Mouse (Mus musculus): ENCODE measurements at regions not wholly inside any gene's neighbourhood (a gene's known extent, or its start where the extent isn't known, plus 50 kb on each side); places are given as distances from the start of the nearest gene placed in this dataset.
A peak's percentile ranks its signal among the peaks of the same experiment; 100 is the strongest.

DNA sequence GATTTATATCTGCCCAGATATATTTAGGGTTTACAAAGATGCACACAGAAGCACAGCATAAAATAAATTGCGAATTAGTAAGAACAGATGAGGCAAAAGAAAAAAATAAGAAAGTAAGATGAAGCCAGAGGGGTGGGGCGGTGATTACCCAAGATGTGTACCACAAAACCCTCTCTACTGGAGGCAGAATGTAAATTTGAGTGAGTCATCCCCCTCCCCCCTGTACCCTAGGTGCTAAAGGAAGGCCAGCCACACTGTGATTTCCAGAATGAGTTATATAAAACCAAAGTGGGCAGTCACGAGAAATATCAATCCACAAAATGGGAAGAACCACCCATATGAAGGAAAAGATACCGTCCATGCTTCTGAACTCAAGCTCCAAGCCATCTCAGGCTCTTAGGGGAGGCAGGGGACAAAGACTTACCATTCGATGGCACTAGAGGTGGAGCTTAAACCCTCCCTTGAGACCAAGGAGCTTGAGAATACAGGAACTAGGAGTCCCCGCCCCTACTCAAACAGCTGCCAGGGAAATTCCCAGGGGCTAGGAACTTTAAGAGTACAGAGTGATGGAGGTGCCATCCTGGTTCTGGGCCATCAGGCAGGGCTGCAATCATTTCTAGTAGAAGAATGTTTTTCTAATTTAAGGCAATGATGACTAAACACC, 383.8 kb downstream of the Bcor start:
- no peak for DNase-seq (ENCODE audit: low spot score in 2 of 2)

DNA sequence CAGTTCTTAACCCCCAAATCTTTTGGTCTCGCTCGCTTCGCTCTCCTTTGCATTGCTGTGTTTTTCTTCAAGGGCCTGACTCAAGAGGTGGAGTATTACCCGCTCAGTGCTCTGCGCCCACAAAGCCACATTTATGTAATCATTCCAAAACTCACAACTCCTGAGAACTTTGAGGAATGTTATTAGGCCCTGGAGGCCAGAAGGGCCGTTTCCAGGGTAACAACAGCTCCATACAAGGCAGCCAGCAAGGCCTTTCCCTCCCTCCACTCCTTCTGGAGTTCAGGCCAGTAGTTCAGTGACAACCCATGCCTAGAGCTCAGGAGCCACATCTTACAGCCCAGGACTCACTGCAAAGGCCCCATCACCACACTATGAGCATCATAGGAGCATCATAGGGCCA, 365.1 kb downstream of the Bcor start:
- no peak for DNase-seq (ENCODE audit: low spot score in 2 of 2)

DNA sequence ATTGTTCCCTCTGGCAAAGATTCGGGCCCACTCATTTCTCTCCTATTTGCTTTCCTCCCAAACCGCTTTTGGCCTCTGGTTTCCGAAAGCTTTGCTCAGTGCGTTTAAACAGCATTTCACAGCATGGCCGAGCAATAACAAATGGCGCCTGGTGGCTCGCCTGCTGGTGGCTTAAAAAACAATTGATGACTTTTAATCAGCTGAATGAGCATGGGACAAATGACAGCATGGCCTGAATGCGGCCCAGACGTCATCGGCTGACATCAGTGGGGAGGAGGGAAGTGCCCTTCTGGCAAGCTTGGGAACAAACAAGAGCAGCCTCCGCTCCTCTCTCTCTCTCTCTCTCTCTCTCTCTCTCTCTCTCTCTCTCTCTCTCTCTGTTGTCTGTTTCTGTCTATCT, 362.3 kb downstream of the Bcor start:
- DNase-seq (ENCODE audit: low spot score in 2 of 2), result no peak

DNA sequence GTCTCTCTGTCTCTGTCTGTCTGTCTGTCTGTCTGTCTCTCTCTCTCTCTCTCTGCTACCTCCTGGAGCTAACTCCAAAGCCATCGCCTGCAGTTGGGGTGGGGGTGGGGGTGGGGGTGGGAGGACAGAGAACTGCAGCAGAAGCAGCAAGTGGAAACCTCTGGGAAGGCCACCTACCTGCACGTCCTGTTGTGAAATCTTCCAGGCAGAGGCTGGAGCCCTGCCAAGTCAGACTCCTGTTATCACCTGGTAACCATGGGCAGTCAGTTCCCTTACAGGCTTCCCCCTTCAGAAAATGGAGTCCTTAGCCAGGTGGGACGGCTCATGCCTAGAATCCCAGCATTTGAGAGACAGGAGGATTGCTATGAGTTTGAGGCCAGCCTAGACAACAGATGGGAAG, 361.8 kb downstream of the Bcor start:
- no peak for DNase-seq (ENCODE audit: low spot score in 2 of 2)

DNA sequence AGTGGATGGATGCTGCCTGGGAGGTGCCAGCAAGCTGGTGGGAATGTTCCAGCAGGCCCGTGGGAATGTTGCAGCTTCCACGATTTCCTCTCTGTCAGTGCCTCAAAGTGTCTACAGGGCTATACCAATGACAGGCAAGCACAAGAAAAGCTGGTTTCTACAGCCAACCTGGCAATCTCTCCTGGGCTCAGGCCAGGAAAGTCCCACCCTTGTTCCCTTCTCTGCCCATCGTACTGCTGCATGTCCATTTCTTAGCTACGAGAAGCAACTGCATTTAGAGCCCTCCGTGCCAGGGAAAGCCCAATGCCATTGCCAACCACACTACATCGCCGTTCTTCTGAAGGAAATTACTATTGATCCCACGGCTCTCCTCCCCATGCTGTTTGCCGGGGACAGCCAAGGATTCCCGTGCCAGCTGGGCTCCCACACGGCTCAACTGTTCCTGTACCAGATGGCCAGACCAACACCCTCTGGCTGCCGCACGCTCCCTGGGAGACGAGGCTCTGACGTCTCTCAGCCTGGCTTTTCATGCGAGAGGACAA, 359.7 kb downstream of the Bcor start:
- no peak for DNase-seq (ENCODE audit: low spot score in 2 of 2)

DNA sequence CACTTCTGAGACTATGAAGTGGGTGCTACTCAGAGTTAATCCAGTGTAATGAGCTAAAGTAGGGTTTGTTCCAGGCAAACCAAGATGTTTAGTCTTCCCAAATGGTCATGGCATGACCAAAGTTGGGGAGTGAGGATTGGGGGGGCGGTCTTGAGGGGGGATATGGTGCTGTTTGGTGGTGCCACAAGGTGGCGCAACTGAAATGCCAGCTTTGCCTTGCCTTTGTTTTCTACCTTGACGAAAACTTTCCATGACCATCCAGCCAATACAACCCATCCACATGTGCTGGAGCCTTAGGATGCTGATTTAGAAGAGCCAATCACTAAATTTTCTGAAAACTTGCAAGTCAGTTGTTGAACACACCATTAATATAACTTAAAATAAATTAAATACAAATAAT, 358.9 kb downstream of the Bcor start:
- DNase-seq (ENCODE audit: low spot score in 2 of 2), result no peak

DNA sequence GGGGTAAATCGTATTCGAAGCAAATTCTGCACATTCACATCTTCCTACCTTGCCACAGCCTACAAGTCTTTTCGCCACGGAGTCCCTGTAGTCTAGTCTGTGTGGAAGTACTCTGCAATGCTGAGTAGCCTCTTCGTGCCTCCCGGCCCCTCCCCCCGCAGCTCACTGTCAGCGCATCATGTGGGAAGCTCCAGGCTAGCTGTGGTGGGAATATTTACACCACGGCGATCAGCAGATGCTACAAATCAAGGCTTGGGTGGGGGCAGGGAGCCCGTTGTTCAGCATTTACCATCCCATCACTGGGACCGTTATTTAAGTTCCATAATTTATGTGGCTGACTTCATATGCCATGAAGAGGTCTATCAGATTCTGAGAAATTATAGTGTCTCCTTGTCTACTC, 358.5 kb downstream of the Bcor start:
- DNase-seq (ENCODE audit: low spot score in 2 of 2), result no peak

DNA sequence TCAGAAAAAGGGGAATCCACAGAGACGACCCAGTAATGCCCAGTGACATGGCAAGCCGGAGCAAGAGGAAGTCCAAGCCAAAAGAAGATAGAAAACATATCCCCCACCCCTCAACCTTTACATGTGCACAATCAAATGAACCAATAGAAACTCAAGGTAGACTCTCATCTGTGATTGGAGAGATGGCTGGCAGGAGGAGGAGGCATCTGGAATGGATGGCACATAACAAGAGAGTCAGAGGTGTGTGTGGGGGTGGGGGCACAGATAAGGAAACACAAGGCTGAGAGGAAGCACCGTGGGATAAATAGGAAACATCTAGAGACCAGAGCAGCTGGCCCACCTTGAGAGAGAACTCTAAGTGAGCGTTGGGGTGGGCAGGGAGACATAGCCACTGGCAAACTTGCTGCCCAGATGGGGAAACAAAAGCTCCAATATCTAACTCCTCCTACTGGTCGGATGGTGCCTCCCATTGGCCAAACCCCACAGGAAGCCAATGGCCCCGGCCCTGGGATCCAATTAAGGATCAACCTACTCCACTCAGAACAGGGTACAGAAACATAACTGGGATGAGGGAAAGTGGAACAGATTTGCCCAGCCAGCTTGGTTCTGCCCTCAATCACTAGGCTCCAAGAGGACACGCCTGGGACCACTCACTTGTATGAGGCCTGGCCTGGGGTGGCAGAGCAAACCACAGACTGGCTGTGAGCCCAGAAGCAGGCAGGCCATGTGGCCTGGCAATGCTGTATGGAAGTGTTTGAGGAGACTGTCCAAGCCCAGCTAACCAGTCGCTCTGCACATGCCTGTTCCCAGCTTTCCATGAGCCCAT, 357.9 kb downstream of the Bcor start:
- DNase-seq (ENCODE audit: low spot score in 2 of 2), result peak in 1 of 2 experiments; percentile 23

DNA sequence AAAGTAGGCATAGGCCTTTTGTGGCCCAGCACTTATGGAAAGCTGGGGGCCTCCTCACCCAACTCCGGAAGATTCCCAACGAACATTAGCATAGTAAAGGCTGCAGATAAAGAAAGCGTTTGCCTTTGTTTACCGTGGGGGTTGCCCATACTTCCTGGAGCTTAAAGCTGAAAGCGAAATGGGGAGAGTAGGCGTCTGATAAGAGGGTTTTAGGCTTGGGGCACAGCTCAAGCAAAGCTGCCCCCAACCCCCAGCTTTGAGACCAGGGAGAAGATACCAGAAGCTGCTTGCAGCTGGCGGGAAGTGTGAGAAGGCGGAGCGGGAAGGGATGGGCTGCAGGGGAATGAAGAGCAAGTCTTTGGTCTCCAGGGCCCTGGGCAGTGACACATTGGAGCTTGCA, 356.9 kb downstream of the Bcor start:
- peak in 1 of 2 experiments; percentile 26 for DNase-seq (ENCODE audit: low spot score in 2 of 2)

DNA sequence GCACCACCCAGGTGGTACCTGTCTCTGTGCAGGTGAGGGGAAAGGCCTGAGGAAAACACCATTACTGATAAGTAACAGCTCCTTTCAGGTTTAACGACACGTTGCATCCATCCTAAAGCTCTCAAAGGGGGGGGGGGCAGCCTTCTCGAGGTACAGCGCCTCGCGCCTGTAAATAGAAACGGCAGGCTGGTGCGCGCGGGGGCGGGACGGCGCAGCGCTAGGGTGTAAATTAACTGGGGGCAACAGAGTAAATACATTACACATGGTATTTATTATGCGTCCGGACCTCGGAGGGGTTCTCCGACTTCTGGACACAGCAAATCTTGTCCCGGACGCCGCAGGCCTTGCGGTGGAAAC, 353.3 kb downstream of the Bcor start:
- no peak for DNase-seq (ENCODE audit: low spot score in 2 of 2)

DNA sequence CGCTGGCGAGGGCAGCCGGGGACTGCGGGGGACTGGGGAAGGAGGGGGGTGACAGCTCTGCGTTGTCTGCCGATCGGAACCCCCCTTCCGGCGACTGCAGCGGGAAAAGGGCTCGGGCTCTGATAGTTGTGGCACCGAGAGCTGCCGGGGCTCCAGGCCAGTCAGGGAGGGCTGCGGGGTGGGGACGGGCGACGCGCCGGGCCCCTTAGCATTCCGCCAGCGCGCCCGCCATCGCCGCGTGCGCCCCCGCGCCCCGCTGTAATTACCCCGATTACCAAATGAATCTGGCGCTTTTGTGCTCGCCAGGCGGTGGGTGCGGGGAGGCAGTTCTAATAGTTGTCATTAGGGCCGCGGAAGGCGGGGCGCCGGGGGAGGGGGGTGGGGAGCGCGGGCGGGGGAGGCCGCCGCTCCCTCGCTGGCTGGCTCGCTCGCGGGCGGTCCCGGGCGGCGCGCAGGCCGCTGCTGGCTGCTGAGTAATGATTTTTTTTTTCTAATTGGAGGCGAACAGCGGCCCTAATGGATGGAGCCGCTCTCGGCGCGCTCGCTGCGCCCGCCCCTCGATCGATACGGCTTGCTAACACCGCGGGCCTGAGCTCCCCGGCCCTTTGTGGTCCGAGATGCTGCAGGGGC, 352.8 kb downstream of the Bcor start:
- no peak for DNase-seq (ENCODE audit: low spot score in 2 of 2)

DNA sequence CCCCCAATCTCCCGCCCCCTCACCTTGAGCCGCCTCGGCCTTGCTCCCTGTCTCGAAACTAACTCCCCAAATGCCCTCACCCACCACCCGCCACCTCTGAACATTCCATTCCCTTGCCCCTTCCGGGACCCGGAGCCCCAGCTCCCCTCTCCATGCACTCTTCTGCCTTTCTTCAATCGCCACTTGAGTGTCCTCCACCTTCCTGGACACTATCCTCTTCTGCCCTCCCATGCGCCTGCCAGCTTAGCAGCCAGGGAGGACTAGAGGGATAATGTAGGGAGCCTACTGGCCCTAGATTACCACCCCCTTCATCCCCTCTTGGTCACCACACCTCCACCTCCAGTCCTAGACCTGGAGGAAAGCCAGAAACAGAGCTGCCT, 352.3 kb downstream of the Bcor start:
- no peak for DNase-seq (ENCODE audit: low spot score in 2 of 2)

DNA sequence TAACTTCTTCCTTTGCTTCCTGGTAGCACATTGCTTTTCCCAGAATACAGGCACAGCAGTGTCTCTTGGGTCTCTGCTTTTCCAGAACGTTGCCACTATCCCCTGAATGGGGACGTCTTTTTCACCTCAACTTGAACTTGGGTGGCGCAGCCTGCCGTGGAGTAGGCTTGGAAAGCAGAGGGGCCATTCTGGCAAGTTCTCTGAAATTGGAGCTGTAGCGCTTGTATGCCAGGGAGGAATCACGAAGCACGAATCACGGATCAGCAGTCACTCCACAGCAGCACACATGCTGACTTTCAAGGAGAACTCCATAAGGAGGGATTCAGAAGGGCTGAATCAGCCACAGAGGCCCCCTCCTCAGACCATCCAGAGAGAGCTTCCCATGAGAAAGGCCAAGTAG, 351.2 kb downstream of the Bcor start:
- DNase-seq (ENCODE audit: low spot score in 2 of 2), result no peak

DNA sequence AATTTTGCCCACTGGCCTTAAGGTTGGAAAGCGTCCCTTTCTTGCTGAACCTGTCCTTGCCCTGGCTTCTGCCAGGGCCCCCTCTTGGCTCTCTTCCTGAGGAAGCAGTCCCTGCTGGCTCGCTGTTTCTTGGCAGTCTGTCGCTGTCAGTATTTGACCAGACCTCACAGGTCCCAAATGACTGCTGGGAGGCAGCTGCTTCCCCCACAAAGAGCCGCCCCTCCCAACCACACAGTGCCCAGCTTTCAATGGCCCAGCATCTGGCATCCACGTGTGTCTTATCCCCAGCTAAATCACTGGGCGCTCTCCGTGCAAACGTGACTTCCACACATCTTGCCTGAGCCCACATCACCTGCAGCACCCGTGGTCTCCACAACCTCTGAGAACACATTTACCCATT, 345.3 kb downstream of the Bcor start:
- no peak for DNase-seq (ENCODE audit: low spot score in 2 of 2)

DNA sequence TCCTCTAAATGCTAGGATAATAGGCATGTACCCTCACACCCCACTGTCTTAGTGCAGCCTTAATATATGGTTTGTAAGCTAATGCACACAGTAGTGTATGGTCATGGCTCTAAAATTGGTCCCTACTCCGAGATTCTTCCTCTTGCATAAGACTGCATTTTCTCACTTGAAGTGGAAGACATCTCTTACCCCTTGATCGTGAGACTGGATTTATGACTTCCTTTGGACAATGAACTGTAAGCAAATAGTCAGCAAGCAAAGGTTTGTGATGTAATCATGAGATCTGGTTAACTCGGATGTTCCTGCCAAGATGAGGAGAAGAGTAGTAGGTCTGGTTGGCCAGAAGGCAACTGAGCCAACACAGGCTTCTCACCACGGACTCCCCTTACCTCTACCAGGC, 344.3 kb downstream of the Bcor start:
- DNase-seq (ENCODE audit: low spot score in 2 of 2), result no peak

DNA sequence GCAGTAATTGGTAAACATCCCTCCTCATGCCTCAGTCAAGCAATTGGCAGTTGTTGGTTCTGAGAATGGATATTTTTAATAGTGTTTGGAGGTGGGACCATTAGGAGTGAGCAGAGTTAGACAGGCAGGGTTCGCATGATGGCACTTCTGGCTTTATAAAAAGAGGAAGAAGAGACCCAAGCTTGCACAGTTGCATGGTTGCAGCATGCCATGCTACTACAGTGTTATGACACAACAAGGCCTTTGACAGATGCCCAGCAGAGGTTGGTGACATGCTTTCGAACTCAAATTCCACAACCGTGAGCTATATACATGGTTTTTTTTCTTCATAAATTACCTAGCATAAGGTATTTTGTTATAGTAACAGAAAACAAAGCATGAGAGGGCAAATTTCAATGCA, 341.5 kb downstream of the Bcor start:
- no peak for DNase-seq (ENCODE audit: low spot score in 2 of 2)

DNA sequence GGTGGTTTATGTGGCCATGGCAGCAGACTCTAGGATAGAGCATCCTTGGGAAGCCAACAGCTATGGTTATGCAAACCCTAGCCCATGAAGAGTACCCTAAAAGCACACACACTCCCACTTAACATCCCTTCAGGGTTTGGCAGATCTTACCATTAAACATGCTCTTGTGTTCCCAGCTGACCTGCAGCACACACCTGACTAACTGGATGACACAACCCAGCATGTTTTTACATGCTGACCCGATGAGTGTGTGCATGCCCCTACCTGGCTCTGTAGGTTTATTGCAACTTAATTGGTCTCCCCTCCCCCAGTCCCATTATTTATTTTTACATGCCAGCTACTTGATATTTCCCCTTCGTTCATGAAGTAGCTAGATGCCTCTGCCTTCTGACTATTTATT, 339.0 kb downstream of the Bcor start:
- DNase-seq (ENCODE audit: low spot score in 2 of 2), result no peak

DNA sequence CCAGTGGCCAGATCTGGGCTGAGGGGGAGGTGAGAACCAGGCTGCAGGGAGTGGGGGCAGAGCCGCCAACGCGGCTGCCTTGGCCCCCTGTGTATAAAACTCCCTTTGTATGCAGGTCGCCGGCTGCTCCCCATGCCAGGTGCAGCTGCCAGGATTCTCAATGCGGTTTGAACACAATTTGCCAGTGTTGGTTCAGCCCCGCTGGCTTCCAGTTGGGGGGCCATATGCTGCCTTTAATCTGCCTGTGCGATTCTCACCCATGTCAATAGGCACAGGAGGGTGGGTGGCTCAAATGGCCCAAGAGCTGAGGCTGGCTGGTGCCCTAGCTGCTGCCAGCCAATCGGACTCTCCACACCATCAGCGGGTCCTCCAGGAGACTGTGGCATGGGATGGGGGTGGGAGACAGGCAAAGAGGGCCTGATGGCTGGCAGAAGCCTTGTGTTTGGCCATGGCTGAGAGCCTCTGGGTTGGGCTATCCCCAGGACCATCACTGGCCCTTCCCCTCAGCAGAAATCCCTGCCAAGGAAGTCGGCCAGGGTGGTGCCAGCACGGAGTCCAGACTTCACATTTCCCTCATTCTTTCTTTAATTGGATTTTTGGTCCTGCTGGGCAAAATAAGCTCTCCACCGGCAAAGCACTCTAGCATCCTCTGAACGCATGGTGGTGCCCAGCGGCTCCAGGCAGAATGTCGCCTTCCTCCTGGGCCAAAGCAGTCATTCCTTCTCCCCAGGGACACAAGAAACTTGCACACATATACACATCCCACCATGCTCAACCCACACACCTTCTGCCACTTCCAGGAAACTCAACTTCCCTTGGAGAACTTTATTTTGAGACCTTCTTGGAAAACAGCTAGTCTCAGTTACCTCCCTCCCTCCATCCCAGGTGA, 338.0 kb downstream of the Bcor start:
- peak; percentile 18 to 30 for DNase-seq (ENCODE audit: low spot score in 2 of 2)

DNA sequence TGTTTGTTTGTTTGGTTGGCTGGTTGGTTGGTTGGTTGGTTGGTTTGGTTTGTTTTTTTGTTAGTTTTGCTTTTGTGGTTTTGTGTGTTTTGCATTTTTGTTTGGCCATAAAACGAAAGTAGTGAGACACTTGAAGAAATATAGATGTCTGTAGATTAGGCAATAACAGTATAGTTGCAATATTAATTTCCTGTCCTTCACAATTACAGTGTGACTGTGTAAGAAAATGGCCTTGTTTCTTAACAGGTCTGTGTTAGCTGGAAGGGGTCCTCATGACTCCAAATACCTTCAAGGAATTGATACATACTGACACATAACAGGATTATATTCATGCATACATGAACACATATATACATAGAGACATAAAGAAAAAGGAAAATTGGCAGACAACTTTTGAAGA, 334.2 kb downstream of the Bcor start:
- DNase-seq (ENCODE audit: low spot score in 2 of 2), result no peak

DNA sequence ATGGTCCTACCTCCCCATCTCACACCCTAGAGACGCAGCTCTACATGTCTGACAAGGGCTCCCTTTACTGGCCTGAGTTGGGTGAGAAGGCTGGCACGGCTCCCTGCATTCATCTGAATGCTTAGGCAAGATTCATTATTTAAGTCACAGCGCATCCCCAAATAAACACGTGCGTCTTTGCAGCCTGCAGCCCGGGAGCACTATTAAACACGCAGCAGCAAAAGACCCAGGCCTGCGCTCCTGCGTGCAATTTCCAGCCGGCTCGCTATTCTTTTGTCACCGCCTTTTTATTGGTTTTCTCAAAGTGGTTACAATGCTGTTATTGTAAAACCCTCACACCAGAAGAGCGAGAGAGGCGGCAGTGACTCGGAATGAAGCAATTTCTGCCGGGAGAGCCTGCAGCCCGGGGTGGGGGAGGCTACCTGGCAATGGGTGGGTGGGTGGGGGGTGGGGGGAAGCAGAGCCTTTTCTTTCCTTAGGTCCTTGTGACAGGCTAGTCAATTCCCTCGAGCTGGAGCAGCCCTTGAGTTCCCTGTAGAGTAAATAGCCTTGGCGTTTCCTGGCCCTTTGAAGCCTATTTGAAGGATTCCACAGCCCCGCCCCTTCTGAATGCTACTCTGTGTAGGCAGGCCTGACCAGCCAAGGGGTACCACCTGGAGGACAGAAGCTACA, 333.3 kb downstream of the Bcor start:
- DNase-seq (ENCODE audit: low spot score in 2 of 2), result no peak

DNA sequence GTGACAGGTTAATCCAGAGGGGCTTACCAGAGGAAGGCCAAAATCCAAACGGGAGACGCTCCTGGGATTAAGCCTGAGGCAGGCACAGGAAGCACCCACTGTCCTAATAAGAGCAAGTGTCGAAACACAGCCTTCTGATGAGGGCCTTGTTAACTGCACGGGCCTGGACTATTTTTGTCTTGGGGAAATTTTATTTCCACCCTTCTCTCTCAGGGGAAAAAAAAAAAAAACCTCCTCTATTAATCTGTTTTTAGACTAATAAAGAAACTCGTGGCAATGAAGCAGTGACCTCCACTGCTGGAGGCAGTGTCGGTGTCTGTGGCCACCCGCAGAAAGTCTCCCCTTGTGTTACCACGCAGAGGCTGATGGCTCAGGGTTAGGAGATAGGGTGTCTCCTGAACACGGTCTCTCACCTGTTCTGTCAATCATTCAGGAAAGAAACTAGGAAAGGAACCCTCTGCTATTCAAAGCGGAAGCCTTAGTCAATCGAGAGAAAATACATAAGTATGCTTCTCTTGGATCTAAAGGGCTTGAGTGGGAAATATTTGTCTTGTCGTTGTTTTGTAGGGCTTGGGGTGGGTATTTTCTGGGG, 330.6 kb downstream of the Bcor start:
- DNase-seq (ENCODE audit: low spot score in 2 of 2), result no peak

Data from thymus, postnatal 10 days (tissue).